Mouse (Mus musculus): ENCODE results near the gene Grap2.

Gene Grap2

GRCm38 (mm10) chr15:80682343-80682742 is 109.9 kb downstream of the Grap2 start:
- no peak for DNase-seq (ENCODE audit: low spot score in 2 of 2)

- DNase-seq (ENCODE audit: low spot score in 2 of 2): no peak
Measured at GRCm38 (mm10) chr15:80683151-80683550, 110.8 kb downstream of the Grap2 start.

- no peak for DNase-seq (ENCODE audit: low spot score in 2 of 2)
Measured at GRCm38 (mm10) chr15:80683990-80684389, 111.6 kb downstream of the Grap2 start.

- no peak for DNase-seq (ENCODE audit: low spot score in 2 of 2)
Measured at GRCm38 (mm10) chr15:80684786-80685602, 112.6 kb downstream of the Grap2 start.

- no peak for DNase-seq (ENCODE audit: low spot score in 2 of 2)
Measured at GRCm38 (mm10) chr15:80685603-80685895, 113.2 kb downstream of the Grap2 start.

- no peak for DNase-seq (ENCODE audit: low spot score in 2 of 2)
Measured at GRCm38 (mm10) chr15:80688536-80688935, 116.1 kb downstream of the Grap2 start.

- DNase-seq (ENCODE audit: low spot score in 2 of 2): no peak
Measured at GRCm38 (mm10) chr15:80693492-80693891, 121.1 kb downstream of the Grap2 start.

GRCm38 (mm10) chr15:80694125-80694910 is 121.9 kb downstream of the Grap2 start:
- DNase-seq (ENCODE audit: low spot score in 2 of 2): peak; percentile 44 to 78

GRCm38 (mm10) chr15:80697564-80697963 is 125.2 kb downstream of the Grap2 start:
- peak; percentile 73 to 75 for DNase-seq (ENCODE audit: low spot score in 2 of 2)

- DNase-seq (ENCODE audit: low spot score in 2 of 2): no peak
Measured at GRCm38 (mm10) chr15:80701481-80702257, 129.3 kb downstream of the Grap2 start.

Data from natural killer cell, adult 2 months (primary cell).